Mouse (Mus musculus) cerebellum, postnatal 36 days (tissue): ENCODE measurements at regions not wholly inside any gene's neighbourhood (a gene's known extent, or its start where the extent isn't known, plus 50 kb on each side); places are given as distances from the start of the nearest gene placed in this dataset.
A peak's percentile ranks its signal among the peaks of the same experiment; 100 is the strongest.

Experiments used
- DNase-seq, 2 experiments: peaks; one replicate each; pipeline ENCODE4 v3.0.0; 2021 to 2022; ENCODE audit warnings: mixed read lengths in 2 of 2

DNA sequence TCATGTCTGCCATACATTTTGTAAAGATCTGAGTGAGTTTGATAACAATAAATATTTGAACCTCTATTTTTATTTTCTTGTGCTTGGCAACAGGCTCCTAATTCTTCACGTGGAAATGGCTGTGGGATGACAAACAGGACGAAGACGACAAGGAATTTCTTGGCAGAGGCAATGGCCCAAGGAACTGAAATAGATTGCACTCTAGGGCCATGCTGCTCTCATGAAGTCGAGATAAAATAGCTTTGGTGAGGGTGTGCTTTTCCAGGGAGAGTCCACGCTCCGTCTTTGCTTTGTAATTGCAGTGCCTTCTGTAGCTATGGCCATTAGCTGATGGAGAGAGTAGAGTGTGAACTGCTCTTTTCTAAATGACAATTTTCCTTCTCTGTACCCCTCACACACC lies 50.9 kb upstream of the 1810046K07Rik start:
- no peak for DNase-seq

DNA sequence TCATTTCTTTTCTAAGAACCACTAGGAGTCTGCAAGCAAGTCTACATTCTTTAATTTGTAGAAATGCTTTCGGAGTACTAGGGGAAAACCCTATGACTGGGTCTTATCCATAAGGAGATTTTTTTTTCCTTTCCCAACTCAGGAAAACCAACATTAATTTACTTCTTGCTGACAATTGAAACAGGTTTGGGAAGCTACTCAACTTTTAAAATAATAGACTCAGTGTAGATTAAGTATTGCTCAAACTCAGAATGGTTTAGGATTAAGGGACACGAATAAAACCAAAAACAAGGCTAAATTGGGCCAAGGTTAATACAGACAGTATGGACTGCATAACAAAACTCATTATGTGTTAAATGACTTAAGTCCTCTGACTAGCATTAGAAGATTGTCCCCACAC lies 65.2 kb upstream of the 1810046K07Rik start:
- DNase-seq: no peak

DNA sequence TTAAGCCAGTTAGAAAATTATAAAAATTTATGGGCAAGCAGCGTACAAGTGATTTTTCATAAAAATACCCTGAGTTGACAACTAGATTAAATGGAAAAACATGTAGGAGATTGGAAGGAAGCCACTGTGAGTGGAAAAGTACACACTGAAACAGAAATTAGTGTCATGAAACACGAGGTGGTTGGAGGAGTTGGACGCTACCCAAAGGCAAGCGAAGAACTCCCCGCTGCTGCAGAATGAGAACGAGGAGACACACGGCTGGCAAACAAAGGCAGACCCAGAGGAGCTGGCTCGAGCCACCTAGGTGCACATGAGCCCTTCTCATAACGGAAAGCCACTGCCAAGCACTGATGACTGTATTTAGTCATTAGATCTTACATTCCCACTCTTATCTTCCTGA lies 65.7 kb upstream of the 1810046K07Rik start:
- DNase-seq: peak; percentile 17 to 29

DNA sequence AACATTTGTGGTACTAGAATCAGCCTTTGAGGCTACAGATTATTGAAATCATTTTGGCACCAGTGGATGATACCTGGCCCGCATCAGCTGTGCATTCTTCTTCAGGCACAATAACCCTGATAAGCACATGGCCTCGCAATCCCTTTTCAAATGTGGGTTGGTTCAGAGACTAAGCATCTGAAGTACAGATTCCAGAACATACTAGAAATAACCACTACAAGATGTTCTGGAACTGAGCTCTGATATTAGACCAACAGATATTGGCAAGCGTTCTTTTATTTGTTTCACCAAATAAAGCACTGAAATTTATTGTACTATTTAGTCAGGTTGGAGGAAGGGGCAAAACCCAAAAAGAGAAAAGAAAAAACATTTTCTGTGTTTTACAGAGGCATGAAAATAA lies 68.1 kb upstream of the 1810046K07Rik start:
- no peak for DNase-seq

DNA sequence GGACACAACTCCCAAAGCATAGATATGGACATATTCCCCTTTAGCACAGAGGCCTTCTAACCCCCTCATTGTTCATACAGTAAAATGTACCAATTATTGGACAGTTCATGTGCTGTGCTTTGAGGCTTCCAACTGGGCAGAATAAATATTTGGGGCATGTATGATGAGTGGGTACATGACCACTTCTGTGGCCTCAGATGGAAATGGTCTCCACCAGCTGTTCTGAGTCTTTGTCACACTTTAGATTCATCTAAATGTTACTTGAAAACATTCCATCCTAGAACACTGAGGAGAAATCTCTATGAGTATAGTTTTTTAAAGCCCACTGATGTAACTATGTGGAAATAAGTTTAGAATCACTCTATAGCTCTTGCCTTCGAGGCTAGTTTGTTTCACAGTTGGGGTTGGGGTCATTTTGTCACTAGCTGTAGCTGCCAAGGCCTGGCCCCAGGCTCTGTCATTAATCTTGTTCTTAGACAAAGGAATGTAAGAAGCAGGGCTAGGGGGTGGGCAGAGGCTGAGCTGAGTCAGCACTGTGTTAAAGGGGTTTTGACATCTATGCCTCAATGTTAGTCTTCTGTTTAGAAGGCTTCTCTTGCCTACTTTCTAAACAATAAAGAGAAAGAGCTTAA lies 69.0 kb upstream of the 1810046K07Rik start:
- no peak for DNase-seq

DNA sequence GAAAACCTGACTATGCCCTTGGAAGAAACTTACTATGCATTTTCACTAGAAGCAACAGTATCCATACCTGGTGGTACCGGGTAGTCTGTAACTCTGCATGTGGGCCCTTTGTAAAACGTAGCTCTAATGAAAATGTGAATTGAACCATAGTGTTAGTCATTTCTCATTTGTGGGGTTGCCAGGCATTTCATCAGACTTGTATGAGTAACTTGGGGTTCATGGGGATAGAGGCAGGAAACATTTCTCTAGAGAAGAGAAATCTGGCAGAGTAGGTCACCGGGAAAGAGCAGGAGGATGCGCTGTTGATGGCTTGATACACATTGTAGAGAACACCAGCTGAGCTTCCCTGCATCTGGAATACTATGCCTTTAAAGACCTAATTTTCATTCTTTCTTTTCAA lies 70.2 kb upstream of the 1810046K07Rik start:
- DNase-seq: no peak

DNA sequence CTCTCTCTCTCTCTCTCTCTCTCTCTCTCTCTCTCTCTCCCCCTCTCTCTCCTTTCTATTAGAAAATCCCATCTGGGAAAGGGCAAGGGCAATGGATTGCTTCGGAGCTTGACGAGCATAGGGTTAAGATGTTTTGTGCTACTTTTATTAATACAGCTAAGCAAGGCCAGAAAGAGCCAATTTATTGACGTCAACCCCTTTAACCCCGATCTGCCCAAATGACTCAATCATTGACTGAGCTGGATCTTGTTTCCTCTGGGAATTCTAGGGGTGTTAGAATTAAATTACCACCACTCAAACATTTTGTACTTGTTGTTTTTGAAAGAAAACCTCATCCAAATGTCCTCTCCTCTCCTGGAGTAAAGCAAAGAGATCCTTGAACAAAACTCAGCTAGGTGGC lies 70.6 kb upstream of the 1810046K07Rik start:
- DNase-seq: no peak

DNA sequence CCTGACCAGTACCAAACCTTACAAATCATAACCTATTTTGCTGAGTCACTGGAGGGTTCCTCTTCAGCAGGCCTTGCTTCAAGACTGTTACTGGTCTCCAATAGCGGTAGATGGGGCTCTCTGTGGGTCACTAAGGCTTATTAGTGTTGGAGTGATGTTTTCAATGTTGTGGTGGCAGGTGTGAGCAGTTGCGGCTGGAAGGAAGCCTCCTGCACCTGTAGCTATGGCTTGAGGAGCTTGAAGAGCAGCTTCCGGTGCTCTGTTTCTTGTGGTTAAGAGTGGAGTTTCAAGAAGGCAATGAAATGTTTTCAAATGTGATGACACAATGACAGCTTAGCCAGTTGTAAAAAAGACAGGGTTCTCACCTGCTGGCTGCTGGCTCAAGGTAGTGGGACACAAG lies 73.1 kb upstream of the 1810046K07Rik start:
- no peak for DNase-seq

DNA sequence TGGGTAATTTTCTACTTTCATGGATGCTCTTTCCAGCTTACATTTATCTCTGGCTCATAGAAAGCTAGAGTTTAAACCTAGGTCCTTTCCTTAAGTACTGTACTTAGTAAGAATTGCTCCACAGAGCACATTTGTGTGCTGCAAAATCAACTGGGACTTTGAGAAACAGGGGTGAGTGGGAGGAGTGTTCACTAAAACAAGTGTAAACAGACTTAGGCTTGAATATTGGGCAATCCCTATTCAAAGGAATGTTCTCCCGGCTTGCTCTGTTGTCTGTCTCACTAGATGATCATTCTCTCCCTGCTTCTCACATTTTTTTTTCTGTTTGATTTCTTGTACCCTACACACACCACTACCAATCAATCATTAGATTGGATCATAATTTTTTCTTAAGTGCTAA lies 79.3 kb upstream of the 1810046K07Rik start:
- DNase-seq: no peak

DNA sequence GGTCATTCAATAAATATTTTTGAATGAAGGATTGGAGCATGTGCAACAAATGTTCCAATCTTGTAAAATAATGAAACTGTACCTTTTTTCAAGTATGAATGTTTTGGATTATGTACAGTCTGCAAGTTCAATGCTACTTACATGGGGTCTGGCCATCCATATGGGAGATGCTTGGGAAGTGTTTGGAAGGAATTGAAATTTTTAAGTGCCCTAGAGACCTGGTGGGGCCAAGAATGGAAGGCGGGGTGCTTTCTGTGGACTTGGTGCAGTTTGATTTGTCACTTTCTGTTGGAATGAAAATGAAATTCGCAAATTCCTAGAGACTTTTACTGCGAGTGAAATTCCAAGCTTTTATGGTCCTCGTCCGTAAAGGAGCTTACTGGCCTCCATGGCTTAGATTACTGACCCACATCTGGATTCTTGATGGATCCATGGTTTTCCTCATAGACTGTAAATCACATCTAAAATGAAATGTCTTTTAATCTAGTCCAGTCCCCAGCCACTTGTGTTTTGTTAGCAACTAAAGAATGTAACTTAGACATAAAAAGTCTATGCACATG lies 90.3 kb upstream of the 1810046K07Rik start:
- no peak for DNase-seq

DNA sequence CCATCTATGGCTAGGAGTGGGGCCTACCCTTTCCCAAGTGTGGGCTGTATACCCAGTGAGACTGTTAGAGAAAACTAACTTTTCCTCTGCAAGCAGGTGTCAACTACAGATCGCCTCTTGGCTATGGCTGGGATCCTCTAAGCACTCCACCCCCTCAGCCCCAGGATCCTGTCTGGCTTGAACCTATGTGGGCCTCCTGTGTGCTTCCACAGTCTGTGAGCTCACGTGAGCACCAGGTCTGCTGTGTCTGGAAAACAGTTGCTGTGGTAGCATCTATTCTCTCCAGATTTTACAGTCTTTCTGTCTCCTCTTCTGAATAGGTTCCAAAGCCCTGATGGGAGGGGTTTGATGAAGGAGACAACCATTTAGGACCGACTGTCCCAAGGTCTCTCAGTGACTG lies 93.8 kb upstream of the 1810046K07Rik start:
- DNase-seq: no peak

DNA sequence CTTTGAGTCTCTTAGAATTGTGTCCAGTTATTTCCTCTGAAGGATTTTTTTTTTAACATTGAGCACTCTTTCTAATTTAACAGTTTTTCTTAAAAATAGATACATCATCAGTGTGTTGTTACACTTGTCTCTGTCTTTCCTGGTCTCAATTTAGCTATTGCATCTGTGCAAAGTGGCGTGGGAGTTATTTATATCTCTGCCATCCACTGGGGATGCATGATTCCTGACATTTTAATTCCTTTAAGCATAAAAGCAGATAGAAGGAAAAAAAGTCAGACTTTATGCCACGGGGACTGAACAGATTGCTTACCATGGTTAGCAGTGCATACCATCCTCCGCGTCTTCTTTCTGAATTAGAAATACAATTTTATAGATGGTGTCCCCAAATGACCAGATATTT lies 94.6 kb upstream of the 1810046K07Rik start:
- DNase-seq: no peak

DNA sequence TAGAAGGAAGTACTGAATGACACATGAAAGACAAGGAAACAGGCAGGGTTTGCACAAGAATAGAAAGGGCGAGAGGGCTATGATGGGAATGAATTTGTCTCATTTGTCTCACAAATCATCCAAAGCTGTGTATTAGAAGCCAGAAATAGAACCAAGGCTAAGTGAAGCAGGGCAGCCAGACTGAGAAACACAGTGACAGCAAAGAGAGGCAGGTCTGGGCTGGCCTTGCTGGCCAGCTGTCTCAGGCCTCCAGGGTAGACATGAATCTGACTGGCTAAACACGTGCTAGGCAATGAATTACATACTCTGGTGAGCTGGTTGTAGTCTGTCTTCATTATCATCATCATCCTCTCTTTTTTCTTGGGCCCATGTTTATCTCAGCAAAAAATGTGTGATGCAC lies 101.7 kb upstream of the 1810046K07Rik start:
- DNase-seq: no peak

DNA sequence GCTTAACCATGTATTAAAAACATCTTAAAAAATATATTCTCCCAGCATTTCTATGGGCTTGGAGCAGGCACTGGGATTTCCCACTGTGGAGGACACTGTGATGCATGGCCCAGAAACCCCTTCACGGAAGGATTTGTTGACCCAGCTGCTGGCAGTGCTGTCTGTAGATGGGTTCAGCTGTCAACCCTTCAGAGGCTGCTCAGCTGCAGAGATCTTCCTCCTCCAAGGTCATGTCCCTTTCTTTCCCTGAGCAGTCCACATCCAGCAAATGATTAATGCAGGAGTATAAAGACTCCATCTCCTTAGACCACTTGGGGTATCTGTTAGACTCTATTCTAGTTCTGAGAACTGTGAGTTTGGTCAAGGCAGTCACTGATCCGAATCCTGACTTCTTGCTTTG lies 108.4 kb upstream of the 1810046K07Rik start:
- DNase-seq: no peak

DNA sequence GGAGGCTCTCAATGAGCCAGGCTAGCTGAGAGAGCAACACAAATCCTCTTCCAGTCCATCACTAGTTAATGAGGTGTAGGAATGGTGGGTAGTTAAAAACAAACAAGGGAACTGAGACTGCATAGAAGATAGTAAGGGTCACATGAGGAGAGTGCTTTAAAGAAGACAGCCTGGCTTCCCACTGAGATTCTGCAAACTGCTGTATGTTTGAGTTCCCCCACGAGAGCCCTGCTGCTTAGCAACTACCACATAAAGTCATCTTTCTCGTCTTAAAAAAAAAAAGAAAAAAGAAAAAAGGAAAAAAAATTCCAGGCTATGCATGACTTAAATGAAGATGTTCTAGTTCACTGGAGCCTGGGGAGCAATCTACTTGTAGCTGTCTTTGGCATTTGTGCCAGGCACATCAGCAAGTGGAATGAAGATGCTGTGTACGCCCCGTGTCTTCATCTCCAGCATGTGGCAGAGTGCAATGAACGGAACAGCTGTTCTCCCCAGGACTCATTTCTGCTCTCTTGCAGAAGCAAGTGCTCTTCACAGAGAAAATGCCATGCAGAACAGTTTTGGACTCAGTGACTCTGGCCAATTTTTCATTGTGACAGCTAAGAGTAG lies 113.2 kb upstream of the 1810046K07Rik start:
- DNase-seq: no peak

DNA sequence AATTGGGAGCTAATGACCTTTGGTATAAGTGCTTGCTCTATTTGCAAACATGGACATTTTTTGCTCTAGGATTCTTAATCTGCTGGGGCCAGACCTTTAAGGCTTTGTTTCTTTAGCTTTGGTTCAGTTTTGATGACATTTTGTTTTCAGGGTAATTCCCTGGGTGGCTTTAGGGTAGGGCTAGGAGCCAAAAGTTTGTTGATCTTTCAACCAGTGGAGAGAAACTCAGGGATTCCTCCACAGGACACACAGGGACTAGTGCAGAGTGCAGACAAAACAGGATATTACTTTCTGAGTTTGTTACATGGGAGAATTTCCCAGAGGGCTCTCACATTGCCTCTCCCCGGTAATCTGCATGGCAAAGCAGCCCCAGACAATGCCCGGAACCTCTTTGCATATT lies 127.0 kb upstream of the 1810046K07Rik start:
- DNase-seq: no peak

DNA sequence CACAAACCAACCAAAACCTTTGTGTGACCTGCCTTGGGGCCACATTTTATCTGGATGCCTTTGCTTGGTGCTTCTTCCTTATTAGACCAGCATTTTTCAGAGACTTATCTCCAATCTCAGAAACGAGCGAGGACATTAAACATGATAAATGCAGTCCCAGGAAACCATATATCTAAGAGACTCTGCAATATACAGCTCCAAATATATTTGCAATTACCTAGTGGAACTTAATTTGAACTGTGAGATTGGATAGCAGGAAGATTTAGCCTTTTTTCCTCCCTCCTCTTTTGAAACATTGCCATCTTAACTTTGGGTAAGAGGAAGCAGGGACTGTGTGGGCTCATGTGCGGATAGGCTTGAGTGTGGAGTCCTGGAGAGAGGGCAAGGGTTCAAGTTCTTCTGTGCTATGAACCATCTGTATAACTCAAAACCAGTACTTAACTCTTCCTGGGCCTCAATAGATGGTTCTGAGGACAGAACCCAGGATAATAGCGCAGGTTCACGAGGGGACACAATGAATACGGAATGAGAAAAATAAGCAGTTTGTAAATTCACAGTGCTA lies 133.8 kb upstream of the 1810046K07Rik start:
- DNase-seq: no peak

DNA sequence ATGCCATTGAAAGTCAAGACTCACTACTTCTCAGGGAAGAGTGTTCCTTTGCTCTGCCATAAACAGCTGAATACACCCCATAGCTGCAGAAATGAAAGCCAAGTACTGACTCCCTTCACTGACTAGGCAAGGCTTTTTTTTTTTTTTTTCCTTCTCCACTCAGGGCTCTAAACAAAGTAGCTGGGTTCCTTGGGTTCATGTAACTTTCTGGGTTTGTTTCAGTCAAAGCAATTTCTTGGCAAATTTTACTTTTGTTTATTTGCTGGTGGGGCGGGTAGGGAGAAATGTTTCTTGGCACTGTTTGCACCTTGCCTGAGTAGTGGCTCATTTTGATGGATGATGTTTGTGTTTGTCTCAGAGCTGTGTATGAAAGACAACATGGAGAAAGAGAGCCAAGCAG lies 141.3 kb upstream of the 1810046K07Rik start:
- no peak for DNase-seq

DNA sequence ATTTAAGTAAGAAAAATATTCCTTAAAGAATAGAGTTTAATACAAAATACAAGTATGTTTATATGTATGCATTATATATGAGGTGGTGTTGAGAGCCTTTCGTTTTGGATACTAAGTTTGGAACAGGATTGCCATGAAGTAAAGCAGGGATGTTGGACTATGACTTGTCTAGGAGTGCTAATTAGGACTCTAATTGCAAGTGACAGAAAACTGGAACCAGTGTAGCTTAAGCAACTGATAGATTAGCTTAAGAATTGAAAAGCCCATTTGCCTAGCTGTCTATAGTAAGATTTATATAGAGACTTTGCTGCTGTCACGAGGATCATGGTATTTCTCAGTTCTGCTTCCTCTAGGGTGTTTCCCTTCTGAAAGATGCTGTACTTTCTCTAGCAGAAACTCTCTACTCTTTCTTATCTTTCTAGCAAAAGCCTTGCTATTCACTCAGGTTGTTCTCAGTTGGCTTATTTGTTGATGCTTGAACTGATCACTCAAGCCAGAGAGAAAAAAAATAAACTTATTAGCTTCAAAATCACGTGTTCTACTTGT lies 147.9 kb upstream of the 1810046K07Rik start:
- no peak for DNase-seq

DNA sequence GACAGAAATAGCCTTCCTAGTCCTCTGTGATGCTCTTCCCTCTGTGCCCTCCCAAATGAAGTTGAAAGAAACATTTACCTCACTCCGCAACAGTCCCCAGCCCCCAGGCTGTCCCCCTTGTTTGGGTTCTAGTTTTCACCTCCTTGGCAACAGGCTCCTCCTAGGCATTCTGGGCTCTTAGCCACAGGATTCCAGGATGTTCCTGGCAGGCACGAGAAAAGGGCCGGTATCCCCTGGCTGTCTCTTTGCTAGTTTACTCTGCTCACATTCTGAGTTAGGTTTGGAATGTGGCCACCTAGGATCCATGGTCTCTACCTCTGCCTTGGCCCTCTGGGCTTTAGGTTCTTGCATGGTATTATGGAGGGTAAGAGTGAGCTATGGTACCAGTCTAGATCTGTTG lies 159.1 kb upstream of the 1810046K07Rik start:
- no peak for DNase-seq

DNA sequence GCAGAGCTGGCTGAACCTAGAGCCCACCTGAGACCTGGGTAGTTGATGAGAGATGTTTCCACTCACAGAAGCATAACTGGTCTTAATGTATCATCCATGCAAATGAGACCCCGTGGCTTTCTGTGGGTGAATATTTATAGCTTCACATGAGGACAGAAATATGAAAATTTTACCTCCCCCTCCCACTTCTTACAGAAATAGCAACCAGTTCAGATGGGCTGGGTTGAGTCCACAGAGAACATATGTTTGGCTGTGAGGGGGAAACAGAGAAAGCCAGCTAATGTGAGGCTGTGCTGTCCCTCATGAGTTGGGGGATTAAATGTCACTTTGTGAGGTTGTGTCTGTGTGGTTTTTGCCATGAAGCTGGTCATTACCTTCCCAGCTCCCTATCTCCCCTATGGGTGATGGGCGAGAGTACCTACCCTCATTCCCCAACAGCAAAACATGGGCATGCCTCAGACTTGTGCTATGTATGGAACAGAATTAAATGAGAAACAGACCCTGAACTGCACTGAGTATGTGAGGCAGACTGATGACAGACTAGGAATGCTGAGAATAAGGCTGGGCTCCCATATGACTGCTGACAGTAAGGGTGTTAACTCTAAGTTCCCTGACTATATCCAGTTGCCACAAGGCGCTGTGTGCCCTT lies 178.7 kb upstream of the 1810046K07Rik start:
- no peak for DNase-seq

DNA sequence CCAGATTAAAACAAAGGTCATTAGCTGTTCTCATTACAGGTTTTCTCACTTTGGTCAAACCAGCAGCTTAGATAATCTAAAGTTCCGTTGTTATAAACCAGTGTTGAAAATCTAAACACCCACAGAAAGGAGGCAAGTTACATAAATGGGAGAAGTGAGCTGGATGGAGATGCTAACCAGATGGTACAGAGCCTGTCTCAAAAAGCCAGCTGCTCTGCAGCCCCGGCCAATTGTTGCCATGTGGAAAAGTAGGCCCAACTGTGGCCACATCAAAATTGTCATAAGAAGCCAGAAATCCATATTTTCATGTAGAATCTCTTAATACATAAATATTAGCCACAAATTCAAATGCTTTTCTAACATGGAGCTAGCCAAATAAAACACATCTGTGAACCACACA lies 188.9 kb upstream of the 1810046K07Rik start:
- DNase-seq: no peak

DNA sequence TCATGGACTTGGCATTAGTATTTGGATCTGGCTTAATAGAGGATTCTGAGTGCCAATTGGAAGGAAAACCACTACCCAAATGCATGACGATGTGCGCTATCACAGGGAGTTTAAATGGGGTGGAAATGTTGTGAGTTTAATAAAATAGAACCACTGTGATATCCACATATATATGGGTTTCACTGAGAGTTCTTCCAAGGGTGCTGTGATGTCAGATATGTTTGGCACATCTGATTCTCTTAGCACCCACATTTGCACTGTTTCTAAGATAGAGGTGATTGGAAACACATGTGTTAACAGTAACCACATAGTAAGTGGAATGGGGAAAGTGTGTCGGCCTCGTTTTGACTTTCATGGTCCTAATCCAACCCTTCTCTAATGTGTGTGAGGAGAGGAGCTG lies 189.7 kb upstream of the 1810046K07Rik start:
- no peak for DNase-seq

DNA sequence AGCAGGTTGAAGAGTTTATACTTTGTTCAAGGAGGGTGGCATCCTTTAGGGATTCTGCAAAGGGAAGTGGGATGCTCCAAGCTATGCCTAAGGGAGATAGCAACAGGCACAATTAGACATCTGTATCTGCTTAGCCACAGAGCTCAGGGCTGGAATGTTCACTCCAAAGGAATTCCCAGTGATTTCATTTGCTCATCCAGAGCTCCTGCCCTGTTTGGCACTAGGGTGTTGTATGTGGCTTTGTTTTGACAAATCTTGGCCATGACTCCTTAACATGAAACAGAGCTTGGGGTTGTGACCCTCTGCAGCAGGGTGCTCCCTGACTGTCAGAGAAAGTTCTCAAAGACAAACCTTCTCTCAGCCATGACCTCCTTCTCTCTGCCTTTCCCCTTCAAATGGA lies 194.8 kb upstream of the 1810046K07Rik start:
- no peak for DNase-seq
